Mouse (Mus musculus) spleen, adult 2 months (tissue): ENCODE measurements around the gene Psme3. TPM values are rescaled to one million over a fixed set of nuclear protein-coding genes. Genes with fewer than 3 reads are reported as not detected.

Source experiments
- DNase-seq, 2 experiments: peaks; one replicate each; pipeline versions ENCODE4 v3.0.0 to v3.0.0-alpha.2; 2012 to 2021; ENCODE audit warnings: low spot score in 2 of 2, low read depth in 1 of 2
- H3K27ac ChIP-seq: fragments of 200-500 bp; 2 replicates; pipeline ENCODE4 v1.5.1; 2012; ENCODE audit warnings: low read length, inconsistent platforms; ENCODE audit not compliant: insufficient read depth
- H3K27me3 ChIP-seq: fragments of 200-500 bp; 2 replicates; pipeline ENCODE4 v1.6.1; 2012; ENCODE audit warnings: mild to moderate bottlenecking, moderate library complexity, low read length, inconsistent platforms; ENCODE audit not compliant: control insufficient read depth, insufficient read depth
- H3K36me3 ChIP-seq: fragments of 200-500 bp; 2 replicates; pipeline ENCODE4 v1.6.1; 2012; ENCODE audit warnings: mild to moderate bottlenecking, low read length, inconsistent platforms; ENCODE audit not compliant: control insufficient read depth, insufficient read depth
- H3K4me1 ChIP-seq: fragments of 200-500 bp; 2 replicates; pipeline ENCODE4 v1.6.1; 2011; ENCODE audit warnings: inconsistent platforms; ENCODE audit not compliant: control insufficient read depth, insufficient read depth, insufficient read length
- H3K4me3 ChIP-seq: fragments of 200-500 bp; 2 replicates; pipeline ENCODE4 v1.5.1; 2011; ENCODE audit warnings: mild to moderate bottlenecking, inconsistent platforms; ENCODE audit not compliant: insufficient read depth, insufficient read length; ENCODE audit errors: extremely low read depth
- CTCF ChIP-seq: fragments of 200-500 bp; IDR thresholded peaks from 2 replicates; pipeline ENCODE4 v1.5.1; 2011; ENCODE audit warnings: mild to moderate bottlenecking, inconsistent platforms; ENCODE audit not compliant: insufficient read depth, insufficient read length, insufficient replicate concordance; ENCODE audit errors: extremely low read depth
- POLR2A ChIP-seq: fragments of 200-500 bp; IDR thresholded peaks from 2 replicates; pipeline ENCODE4 v1.6.1; 2011; ENCODE audit warnings: low read depth, low read length, inconsistent platforms
- WGBS: fragments of 180-500 bp; shearing (Covaris S2); methylation state at CpG from one replicate; pipeline ENCODE4 v1.1.7; 2018; 5-methylcytosine and 5-hydroxymethylcytosine counted together
- polyA plus RNA-seq: library from polyadenylated mRNA; depleted of rRNA; stranded (reverse); fragments of >200 nt; gene quantifications from 2 replicates; pipeline ENCODE4 v1.2.3, GENCODE M21; 2012; rRNA removed

The Psme3 gene
- polyA plus RNA-seq = 58.1 and 73.8 TPM in 2 replicates

DNA sequence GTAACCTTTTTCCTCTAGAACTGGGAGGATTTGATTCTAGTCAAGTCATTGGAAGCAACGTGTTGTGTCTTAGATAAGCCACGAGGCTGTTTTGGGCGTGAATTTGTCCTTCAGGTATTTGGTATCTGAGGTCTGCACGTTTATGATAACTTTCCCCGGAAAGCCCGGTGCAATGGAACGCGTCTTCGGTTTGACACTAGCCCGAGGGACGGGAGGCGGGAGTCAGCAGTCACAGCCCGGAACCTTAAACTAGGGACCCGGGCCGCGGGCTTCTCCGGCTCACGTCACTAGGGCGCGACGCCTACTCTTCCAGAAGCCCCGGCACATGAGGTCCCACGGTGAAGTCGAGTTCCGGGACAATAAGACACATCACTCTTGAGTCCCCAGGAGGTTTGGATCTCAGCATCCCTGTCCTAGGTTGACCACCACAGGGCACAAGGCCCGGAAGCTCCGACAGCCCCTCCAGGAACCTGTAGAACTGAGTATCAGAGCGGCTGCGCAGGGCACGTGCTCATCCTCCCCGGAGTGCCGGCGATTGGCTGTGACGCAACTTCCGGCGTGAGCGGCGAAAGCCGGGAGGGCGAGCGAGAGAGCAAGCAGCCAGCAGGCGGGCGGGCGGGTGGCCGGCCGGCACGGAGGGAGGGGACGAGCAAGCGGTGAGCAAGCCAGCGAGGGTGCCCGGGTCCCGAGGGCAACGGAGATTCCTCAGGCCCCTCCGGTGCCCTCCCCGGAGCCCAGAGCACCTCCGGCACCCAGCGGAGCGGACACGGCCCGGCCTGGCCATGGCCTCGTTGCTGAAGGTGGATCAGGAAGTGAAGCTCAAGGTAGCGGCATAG lies at the start of gene Psme3:
Psme3 (plus strand) TSS at position 549 of the 836 bp plus-strand sequence.
- no peaks in the 10 kb centered on the region; the same call in 1 of the 2 replicates for H3K4me1 ChIP-seq
- H3K36me3 ChIP-seq = peaks cover 15% of the 10 kb centered on the region
- under 1% methylated on average over 62 of the region's 62 CpGs for whole genome bisulfite sequencing
- H3K4me3 ChIP-seq = peak within 1 kb of the TSS; percentile 97
- peak; percentile 84 to 88 for DNase-seq
- no peaks in the 10 kb centered on the region for H3K27me3 ChIP-seq
- peak within 1 kb of the TSS; percentile 90 for H3K27ac ChIP-seq
- TF ChIP-seq CTCF (no peak), POLR2A (peak; percentile 79)

DNA sequence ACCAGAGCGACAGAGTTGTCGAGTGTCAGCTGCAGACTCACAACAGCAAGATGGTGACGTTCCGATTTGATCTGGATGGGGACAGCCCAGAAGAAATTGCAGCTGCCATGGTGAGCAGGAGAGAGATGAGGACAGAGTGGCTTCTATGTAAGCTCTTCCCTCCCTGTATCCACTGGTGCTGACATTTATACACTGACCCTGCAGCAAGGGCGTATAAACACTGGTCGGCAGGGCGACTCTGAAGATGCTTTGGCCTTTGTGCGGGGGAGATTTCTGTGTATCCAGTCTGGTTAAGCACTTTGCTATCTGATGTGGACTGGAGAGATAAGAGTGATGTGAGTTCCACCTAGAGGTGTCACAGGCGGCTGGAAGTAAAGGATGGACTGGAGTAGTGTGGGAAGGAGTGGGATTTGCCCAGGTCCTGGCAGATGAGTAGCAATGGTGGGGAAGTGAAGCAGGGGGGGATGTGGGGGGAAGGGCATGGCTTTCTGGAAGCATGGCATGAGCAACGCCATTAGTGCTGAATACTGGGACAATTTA lies 46.4 kb upstream of the Psme3 start:
- TF ChIP-seq POLR2A (no peak), CTCF (no peak)
- Histone ChIP-seq H3K4me3 (no peak overlapping the region), H3K27ac (no peak overlapping the region), H3K4me1 (no peaks in the 10 kb centered on the region), H3K36me3 (no peaks in the 10 kb centered on the region), H3K27me3 (0 out of 2 replicates have a peak, but pooled peaks cover 4% of the 10 kb centered on the region)
- WGBS = 55% methylated on average over 10 of the region's 10 CpGs
- no peak for DNase-seq

DNA sequence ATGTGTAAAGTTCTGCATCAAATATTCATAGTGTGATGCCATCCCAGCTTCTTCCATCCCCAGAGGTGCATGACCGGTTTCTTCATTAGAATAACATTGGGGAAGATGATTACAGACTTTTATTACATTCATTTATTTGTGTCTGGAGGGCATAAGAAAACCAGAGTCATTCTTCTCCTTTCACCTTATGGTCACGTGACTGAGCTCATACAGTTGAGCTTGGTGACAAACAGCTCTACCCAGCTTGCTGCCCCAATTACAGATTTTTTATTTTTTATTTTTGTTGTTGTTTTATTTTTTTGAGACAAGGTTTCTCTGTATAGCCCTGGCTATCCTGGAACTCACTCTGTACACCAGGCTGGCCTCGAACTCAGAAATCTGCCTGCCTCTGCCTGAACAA lies 43.6 kb upstream of the Psme3 start:
- Histone ChIP-seq H3K36me3 (peaks cover 2% of the 10 kb centered on the region), H3K4me3 (no peak overlapping the region), H3K27ac (no peak overlapping the region), H3K27me3 (no peaks in the 10 kb centered on the region), H3K4me1 (peaks cover 2% of the 10 kb centered on the region; the same call in 1 of the 2 replicates)
- DNase-seq = no peak
- TF ChIP-seq CTCF = no peak
- TF ChIP-seq POLR2A = no peak
- 82% methylated on average over 3 of the region's 3 CpGs for WGBS

DNA sequence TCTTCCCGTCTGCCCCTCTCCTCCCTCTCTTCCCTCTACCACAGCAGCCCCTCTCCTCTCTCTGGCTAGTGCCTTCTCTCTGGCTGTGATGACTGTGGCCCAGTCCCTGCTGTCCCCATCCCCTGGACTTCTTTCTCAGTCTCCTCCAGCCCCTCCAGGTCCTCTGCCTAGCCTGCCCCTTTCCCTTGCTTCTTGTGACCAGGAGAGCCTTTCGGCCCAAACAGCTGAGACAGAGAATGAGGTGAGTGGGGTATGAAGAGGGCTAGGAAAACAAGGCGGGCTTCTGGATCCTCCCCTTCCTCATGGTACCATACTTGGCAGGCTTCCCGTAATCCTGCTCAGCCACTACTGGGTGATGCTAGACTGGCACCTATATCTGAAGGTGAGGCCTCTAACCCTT lies 40.7 kb upstream of the Psme3 start:
- H3K27ac ChIP-seq = no peak overlapping the region
- TF ChIP-seq CTCF = no peak
- no peak for TF ChIP-seq POLR2A
- H3K36me3 ChIP-seq = peaks cover 2% of the 10 kb centered on the region
- WGBS = 84% methylated on average over 4 of the region's 4 CpGs
- no peaks in the 10 kb centered on the region for H3K27me3 ChIP-seq
- no peak overlapping the region for H3K4me3 ChIP-seq
- DNase-seq = no peak
- H3K4me1 ChIP-seq = peaks cover 9% of the 10 kb centered on the region; the same call in 1 of the 2 replicates

DNA sequence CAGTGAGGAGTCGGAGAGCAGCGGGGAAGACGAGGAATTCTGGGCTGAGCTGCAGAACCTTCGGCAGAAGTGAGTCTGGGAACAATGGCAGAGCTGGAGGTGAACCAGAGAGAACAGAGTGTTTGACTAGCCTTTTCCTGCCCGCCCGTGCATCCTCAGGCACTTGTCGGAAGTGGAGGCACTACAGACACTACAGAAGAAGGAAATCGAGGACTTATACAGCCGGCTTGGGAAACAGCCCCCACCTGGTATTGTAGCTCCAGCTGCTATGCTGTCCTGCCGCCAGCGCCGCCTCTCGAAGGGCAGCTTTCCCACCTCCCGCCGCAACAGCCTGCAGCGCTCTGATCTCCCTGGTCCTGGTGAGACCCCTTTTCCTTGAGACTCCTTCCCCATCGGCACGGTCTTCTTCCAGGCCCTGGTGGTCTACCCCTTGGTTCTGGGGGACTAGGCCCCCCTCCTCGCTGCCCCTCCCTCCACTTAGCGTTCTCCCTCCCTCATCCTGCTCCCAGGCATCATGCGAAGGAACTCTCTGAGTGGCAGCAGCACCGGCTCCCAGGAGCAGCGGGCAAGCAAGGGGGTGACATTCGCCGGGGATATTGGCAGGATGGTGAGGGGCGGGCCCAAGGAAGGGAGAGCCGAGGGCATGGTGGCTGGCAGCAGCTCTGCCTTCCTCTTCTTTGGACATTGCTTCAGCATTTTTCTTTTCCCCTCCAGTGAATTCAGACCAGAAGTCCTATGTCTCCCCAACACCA lies 39.5 kb upstream of the Psme3 start:
- no peak overlapping the region for H3K27ac ChIP-seq
- peaks cover 2% of the 10 kb centered on the region for H3K36me3 ChIP-seq
- TF ChIP-seq CTCF (no peak), POLR2A (no peak)
- H3K4me3 ChIP-seq = no peak overlapping the region
- 84% methylated on average over 27 of the region's 27 CpGs for WGBS
- no peak for DNase-seq
- no peaks in the 10 kb centered on the region for H3K27me3 ChIP-seq
- peaks cover 9% of the 10 kb centered on the region; the same call in 1 of the 2 replicates for H3K4me1 ChIP-seq

DNA sequence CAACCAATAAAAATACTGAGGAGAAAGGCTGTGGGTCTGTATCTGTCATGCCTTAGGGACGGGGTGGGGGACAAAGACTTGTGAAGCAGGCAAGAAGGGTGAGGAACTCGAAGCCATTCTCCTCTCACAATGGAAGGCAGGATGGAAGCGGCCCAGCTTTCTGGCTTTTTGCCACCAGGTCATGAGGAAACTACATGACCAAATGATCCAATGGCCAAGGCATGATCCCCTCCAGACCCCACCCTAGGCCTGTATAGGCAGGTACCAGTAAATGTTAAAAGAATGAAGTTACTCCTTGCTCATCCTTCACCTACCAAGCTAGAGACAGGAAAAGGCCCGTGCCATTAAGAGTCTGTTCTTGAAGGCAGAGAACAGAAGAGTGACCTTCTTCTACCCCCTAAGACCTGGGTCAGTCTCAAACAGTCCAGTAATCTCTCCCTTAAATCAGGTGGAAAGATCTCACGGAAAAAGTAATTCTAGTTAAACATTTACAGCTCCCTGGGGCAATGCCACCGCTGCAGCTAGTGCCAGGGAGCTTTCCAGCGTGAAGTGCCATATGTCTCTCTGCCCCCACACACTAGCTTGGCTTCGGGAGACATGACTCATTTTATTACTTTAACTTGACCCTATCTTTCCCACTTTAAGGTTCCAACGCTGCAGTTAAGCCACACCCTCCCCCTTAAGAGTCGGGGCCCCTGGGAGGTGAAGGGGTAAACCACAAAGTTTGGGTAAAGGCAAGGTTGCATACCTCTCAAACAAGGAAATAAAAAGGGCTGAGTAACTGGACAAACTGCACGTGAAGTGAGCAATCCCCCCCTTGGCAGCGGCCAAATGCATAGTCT lies 38.4 kb upstream of the Psme3 start:
- Histone ChIP-seq H3K27me3 (no peaks in the 10 kb centered on the region), H3K4me3 (peak overlapping the region; percentile 85), H3K36me3 (peaks cover 2% of the 10 kb centered on the region), H3K4me1 (peaks cover 9% of the 10 kb centered on the region; the same call in 1 of the 2 replicates), H3K27ac (no peak overlapping the region)
- TF ChIP-seq CTCF (no peak), POLR2A (no peak)
- WGBS = 51% methylated on average over 12 of the region's 12 CpGs
- DNase-seq = no peak
